Mouse (Mus musculus) neural tube, embryonic 15.5 days (tissue): ENCODE data around the gene Glce. TPM values are rescaled to one million over a fixed set of nuclear protein-coding genes. Genes with fewer than 3 reads are reported as not detected.

ENCODE experiments used
- ATAC-seq: fragments of 200-750 bp; cut with Nextera tagmentation; 2 replicates; pipeline ENCODE4 v1.8.0; 2017; ENCODE audit warnings: mild to moderate bottlenecking, moderate TSS enrichment, moderate library complexity; ENCODE audit not compliant: low FRiP score
- H3K27ac ChIP-seq: fragments of 300-500 bp; sonication (generic); replicated peaks from 2 replicates; pipeline ENCODE4 v1.5.1; 2015; ENCODE audit warnings: mild to moderate bottlenecking, inconsistent platforms
- H3K27me3 ChIP-seq: fragments of 300-500 bp; sonication (generic); replicated peaks from 2 replicates; pipeline ENCODE4 v1.6.1; 2015; ENCODE audit warnings: inconsistent platforms
- H3K36me3 ChIP-seq: fragments of 300-500 bp; sonication (generic); 2 replicates; pipeline ENCODE4 v1.6.1; 2015; ENCODE audit warnings: inconsistent platforms
- H3K4me1 ChIP-seq: fragments of 300-500 bp; sonication (generic); 2 replicates; pipeline ENCODE4 v1.6.1; 2015; ENCODE audit warnings: inconsistent platforms
- H3K4me2 ChIP-seq: fragments of 300-500 bp; sonication (generic); 2 replicates; pipeline ENCODE4 v1.6.1; 2015; ENCODE audit warnings: inconsistent platforms, mild to moderate bottlenecking, moderate library complexity
- H3K4me3 ChIP-seq: fragments of 300-500 bp; sonication (generic); replicated peaks from 2 replicates; pipeline ENCODE4 v1.5.1; 2015; ENCODE audit warnings: mild to moderate bottlenecking, inconsistent platforms
- H3K9ac ChIP-seq: fragments of 300-500 bp; sonication (generic); replicated peaks from 2 replicates; pipeline ENCODE4 v1.6.1; 2015; ENCODE audit warnings: mild to moderate bottlenecking, inconsistent platforms
- H3K9me3 ChIP-seq: fragments of 300-500 bp; sonication (generic); replicated peaks from 2 replicates; pipeline ENCODE4 v1.6.1; 2016; ENCODE audit warnings: inconsistent platforms
- WGBS: fragments of 180-500 bp; shearing (Covaris S2); methylation state at CpG from one replicate; pipeline ENCODE4 v1.1.7; 2015; ENCODE audit warnings: mixed read lengths; 5-methylcytosine and 5-hydroxymethylcytosine counted together
- polyA plus RNA-seq: library from polyadenylated mRNA; unstranded; fragments of >200 nt; fragmentation: Nextera tagmentation; extraction: Ambion mirVana; gene quantifications from 2 replicates; pipeline ENCODE4 v1.2.1, GENCODE M21; 2015

Gene Glce
- 20.0 and 22.1 TPM in 2 replicates for polyA plus RNA-seq

DNA sequence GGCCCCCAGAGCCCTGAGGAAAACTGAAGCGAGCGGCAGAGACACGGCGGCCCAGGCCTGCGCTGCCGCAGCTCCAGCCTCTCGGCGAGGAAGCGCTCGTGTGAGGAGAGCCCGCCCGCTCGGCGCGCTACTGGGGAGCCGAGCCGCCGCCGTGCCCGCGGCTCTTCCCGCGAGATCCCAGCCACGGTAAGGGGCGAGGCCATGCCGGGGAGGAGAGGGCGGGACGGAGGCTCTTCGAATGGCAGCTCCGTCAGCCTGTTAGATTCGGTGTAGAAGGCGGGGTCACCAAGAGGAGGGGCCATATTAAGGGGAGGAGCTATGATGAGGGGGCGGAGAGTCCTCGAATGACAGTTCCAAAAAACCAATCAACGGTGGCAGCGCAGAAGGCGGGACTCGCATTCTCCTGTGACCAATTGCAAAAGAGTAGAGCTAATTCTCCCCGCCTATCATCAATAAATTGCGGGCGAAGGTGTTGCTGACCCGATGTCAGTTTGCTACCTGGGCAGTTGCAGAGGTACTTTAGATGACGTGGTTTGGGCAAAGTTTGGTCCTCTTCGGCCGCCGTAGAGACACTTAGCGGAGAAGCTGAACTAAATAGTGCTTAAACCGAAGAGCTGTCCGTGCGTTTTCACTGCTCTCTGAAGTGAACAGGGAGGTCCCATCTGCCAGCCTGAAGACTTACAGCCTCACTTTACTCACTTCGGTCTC, at the start of gene Glce:
Gene Glce (minus strand): TSS at position 148 of the 708 bp plus-strand sequence.
- peak; percentile 99 for ATAC-seq
- Histone ChIP-seq H3K27me3 (no peaks in the 10 kb centered on the region), H3K27ac (peak within 1 kb of the TSS; percentile 97), H3K4me1 (peaks cover 26% of the 10 kb centered on the region), H3K4me2 (peak within 1 kb of the TSS; percentile 67), H3K9me3 (no peaks in the 10 kb centered on the region), H3K36me3 (no peaks in the 10 kb centered on the region), H3K4me3 (peak within 1 kb of the TSS; percentile 96), H3K9ac (peak within 1 kb of the TSS; percentile 97)
- WGBS: under 1% methylated on average over 51 of the region's 51 CpGs

GRCm38 (mm10) chr9:62172239-62172638, 49.8 kb upstream of the Glce start:
- no peaks in the 10 kb centered on the region for H3K27me3 ChIP-seq
- 91% methylated on average over 3 of the region's 3 CpGs for WGBS
- no peak for ATAC-seq

GRCm38 (mm10) chr9:62170921-62171320, 48.5 kb upstream of the Glce start:
- WGBS: 92% methylated on average over 2 of the region's 2 CpGs
- no peak for ATAC-seq
- no peak overlapping the region for H3K4me2 ChIP-seq
- no peak overlapping the region for H3K4me3 ChIP-seq
- H3K9ac ChIP-seq: no peak overlapping the region
- H3K4me1 ChIP-seq: 0 out of 2 replicates have a peak, but pooled peaks cover 4% of the 10 kb centered on the region
- H3K9me3 ChIP-seq: no peaks in the 10 kb centered on the region
- H3K27ac ChIP-seq: no peak overlapping the region
- no peaks in the 10 kb centered on the region for H3K27me3 ChIP-seq
- H3K36me3 ChIP-seq: no peaks in the 10 kb centered on the region

More at GRCm38 (mm10) chr9:62172239-62172638, 49.8 kb upstream of the Glce start:
- Histone ChIP-seq H3K4me3 (no peak overlapping the region), H3K9ac (no peak overlapping the region), H3K27ac (no peak overlapping the region), H3K9me3 (no peaks in the 10 kb centered on the region), H3K36me3 (no peaks in the 10 kb centered on the region), H3K4me1 (no peaks in the 10 kb centered on the region), H3K4me2 (no peak overlapping the region)

- no peak overlapping the region for H3K4me2 ChIP-seq
- H3K4me1 ChIP-seq: 0 out of 2 replicates have a peak, but pooled peaks cover 4% of the 10 kb centered on the region
- H3K9ac ChIP-seq: no peak overlapping the region
- H3K27me3 ChIP-seq: no peaks in the 10 kb centered on the region
- no peaks in the 10 kb centered on the region for H3K9me3 ChIP-seq
- no peak overlapping the region for H3K4me3 ChIP-seq
- 48% methylated on average over 5 of the region's 5 CpGs for WGBS
- no peak for ATAC-seq
- no peak overlapping the region; the same call in 1 of the 2 replicates for H3K27ac ChIP-seq
- no peaks in the 10 kb centered on the region for H3K36me3 ChIP-seq
Measured at GRCm38 (mm10) chr9:62166621-62167020, 44.2 kb upstream of the Glce start.

DNA sequence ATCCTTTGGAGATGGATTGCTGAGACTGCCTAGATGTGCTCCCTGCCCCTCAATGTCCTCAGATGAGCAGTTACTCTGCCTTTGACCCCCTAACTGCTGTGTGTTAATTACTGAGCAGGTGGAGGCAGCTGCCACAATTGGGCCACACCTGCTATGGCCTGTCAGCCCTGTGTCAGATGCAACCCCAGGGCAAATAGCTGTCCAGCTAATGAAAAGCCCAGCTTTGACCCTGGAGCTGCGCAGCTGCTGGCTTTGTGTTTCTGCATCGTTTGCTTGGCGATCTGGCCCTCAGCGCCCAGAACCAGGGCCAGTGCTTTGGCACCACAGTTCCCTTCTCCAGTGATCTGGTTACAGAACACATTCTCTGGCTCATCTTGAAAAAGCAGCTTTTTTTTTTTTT, 43.7 kb upstream of the Glce start:
- Histone ChIP-seq H3K27me3 (no peaks in the 10 kb centered on the region), H3K4me1 (0 out of 2 replicates have a peak, but pooled peaks cover 4% of the 10 kb centered on the region), H3K27ac (no peak overlapping the region), H3K9me3 (no peaks in the 10 kb centered on the region), H3K9ac (no peak overlapping the region), H3K36me3 (no peaks in the 10 kb centered on the region), H3K4me2 (no peak overlapping the region), H3K4me3 (no peak overlapping the region)
- 16% methylated on average over 4 of the region's 4 CpGs for WGBS
- ATAC-seq: no peak

- Histone ChIP-seq H3K4me2 (no peak overlapping the region), H3K4me1 (0 out of 2 replicates have a peak, but pooled peaks cover 4% of the 10 kb centered on the region), H3K36me3 (no peaks in the 10 kb centered on the region), H3K9ac (no peak overlapping the region), H3K4me3 (no peak overlapping the region), H3K27ac (no peak overlapping the region), H3K9me3 (no peaks in the 10 kb centered on the region), H3K27me3 (no peaks in the 10 kb centered on the region)
- WGBS: 41% methylated on average over 4 of the region's 4 CpGs
- no peak for ATAC-seq
Measured at GRCm38 (mm10) chr9:62162889-62163291, 40.4 kb upstream of the Glce start.

- H3K27ac ChIP-seq: no peak overlapping the region
- no peaks in the 10 kb centered on the region for H3K9me3 ChIP-seq
- 82% methylated on average over 6 of the region's 6 CpGs for WGBS
- no peak overlapping the region for H3K4me3 ChIP-seq
- ATAC-seq: no peak
- no peaks in the 10 kb centered on the region for H3K27me3 ChIP-seq
- H3K4me2 ChIP-seq: no peak overlapping the region
- no peaks in the 10 kb centered on the region for H3K36me3 ChIP-seq
- H3K9ac ChIP-seq: no peak overlapping the region
- 0 out of 2 replicates have a peak, but pooled peaks cover 1% of the 10 kb centered on the region for H3K4me1 ChIP-seq
Measured at GRCm38 (mm10) chr9:62160788-62161187, 38.3 kb upstream of the Glce start.

DNA sequence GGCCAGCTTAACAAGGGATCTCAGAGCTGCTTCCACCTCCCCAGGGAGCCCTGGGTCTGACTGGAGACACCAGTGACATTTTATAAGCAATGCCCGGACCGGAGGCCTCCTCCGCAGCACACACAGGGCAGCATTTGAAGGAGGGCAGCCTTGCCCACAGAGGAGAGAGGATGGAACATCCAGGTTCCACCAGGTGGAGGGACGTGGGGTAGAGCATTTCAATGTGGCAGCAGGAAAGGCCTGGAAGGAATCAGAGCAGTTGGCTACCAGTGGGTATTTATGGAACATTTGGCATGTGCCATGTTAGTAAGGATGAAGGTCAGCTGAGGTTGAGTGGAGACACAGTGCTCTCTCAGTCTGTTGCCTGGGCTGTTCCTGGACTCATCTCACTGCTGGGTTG, 36.3 kb upstream of the Glce start:
- no peak for ATAC-seq

DNA sequence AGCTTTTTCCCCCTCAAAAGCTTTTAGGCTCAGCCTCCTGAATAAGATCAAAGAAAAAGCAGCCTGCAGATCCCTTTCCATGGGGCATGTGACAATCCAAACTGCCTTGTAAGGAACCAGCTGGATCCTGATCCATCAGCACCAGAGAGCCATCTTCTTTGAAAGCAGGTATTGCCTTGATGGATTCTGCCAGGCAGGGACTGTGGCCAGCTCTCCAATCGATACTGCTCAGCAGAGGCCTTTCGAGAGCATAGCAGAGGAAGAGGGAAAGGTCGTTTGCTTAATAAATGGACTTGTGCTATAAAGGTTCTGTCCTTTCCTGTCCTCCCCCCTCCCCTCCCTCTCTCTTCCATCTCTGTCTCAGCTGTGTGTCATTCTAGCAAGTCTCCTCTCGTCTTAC, 33.4 kb upstream of the Glce start:
- ATAC-seq: no peak
- Histone ChIP-seq H3K27me3 (no peaks in the 10 kb centered on the region), H3K9me3 (no peaks in the 10 kb centered on the region), H3K36me3 (no peaks in the 10 kb centered on the region), H3K27ac (no peak overlapping the region), H3K9ac (no peak overlapping the region), H3K4me1 (peaks cover 20% of the 10 kb centered on the region), H3K4me2 (no peak overlapping the region), H3K4me3 (no peak overlapping the region)
- 19% methylated on average over 4 of the region's 4 CpGs for WGBS

More for the DNA sequence above, 36.3 kb upstream of the Glce start:
- no peak overlapping the region for H3K4me3 ChIP-seq
- no peak overlapping the region for H3K27ac ChIP-seq
- H3K27me3 ChIP-seq: no peaks in the 10 kb centered on the region
- H3K9ac ChIP-seq: no peak overlapping the region
- H3K4me1 ChIP-seq: peaks cover 20% of the 10 kb centered on the region
- H3K36me3 ChIP-seq: no peaks in the 10 kb centered on the region
- H3K9me3 ChIP-seq: no peaks in the 10 kb centered on the region
- no peak overlapping the region for H3K4me2 ChIP-seq
- 81% methylated on average over 4 of the region's 4 CpGs for WGBS

DNA sequence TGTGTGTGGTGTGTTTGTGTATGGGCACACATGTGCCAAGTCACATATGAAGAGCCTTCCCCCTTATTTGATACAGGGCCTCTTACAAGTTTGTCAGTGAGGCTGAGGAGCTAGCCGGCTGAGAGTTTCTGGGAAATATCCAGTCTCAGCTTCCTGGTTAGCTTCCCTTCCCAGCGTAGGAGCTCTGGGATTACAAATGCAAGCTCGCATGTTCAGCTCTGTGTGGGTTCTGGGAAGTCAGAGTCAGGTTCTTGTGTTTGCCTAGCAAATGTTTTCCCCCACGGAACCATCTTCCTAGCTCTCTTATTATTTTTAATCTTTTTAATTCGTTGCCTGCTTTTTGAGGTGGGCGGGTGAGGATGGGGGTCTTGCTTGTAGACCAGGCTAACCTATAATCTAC, 32.9 kb upstream of the Glce start:
- WGBS: 83% methylated on average over 6 of the region's 6 CpGs
- Histone ChIP-seq H3K4me1 (peaks cover 20% of the 10 kb centered on the region), H3K4me2 (no peak overlapping the region), H3K27ac (no peak overlapping the region), H3K9me3 (no peaks in the 10 kb centered on the region), H3K27me3 (no peaks in the 10 kb centered on the region), H3K36me3 (no peaks in the 10 kb centered on the region), H3K9ac (no peak overlapping the region), H3K4me3 (no peak overlapping the region)
- no peak for ATAC-seq

- Histone ChIP-seq H3K4me1 (peaks cover 20% of the 10 kb centered on the region), H3K4me2 (no peak overlapping the region), H3K9ac (no peak overlapping the region), H3K27ac (no peak overlapping the region), H3K9me3 (no peaks in the 10 kb centered on the region), H3K27me3 (no peaks in the 10 kb centered on the region), H3K4me3 (no peak overlapping the region), H3K36me3 (no peaks in the 10 kb centered on the region)
- no peak for ATAC-seq
- 75% methylated on average over 7 of the region's 7 CpGs for WGBS
Measured at GRCm38 (mm10) chr9:62154956-62155355, 32.5 kb upstream of the Glce start.

- 50% methylated on average over 3 of the region's 3 CpGs for WGBS
- H3K4me3 ChIP-seq: no peak overlapping the region
- ATAC-seq: no peak
- H3K27ac ChIP-seq: no peak overlapping the region
- no peaks in the 10 kb centered on the region for H3K27me3 ChIP-seq
- H3K36me3 ChIP-seq: no peaks in the 10 kb centered on the region
- no peak overlapping the region for H3K9ac ChIP-seq
- no peak overlapping the region for H3K4me2 ChIP-seq
- H3K4me1 ChIP-seq: peaks cover 20% of the 10 kb centered on the region
- H3K9me3 ChIP-seq: no peaks in the 10 kb centered on the region
Measured at GRCm38 (mm10) chr9:62154551-62154950, 32.1 kb upstream of the Glce start.
